24 mouse cellular contexts compared by ENCODE assay signal in the genomic region with DNA sequence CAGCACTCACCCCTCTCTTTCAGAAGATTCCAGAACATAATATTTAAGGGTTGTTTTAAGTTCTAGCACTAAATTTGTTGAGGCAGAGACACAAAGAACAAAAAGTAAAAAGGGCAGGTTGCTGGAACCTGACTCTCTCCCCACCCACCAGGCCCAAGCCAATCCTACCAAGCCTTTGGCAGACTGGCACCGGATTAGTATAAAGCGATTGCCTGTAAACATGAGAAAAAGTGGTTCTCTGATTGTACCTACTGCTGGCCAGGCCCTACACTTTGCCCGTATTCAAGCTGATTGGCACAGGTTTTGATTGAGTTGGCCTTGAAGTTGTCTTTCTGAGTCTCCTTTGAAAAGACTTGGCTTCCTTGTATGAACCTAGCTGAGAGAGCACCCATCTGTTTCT. TPM values are rescaled to one million over a fixed set of nuclear protein-coding genes. Genes with fewer than 3 reads are reported as not detected.
DNase-seq lines count a peak whose midpoint lies in the region; ATAC-seq and TF ChIP-seq lines count a peak whose summit lies in the region.
"Had no signal": no experiment of that assay in that cellular context is flagged by ENCODE, and none has a peak within 500 bp of the region (broad histone marks: within the 10 kb centered on the region; RNA-seq: fewer than 3 reads in every experiment).

No protein-coding gene starts in this region.

- H3K27me3 ChIP-seq in forebrain, embryonic 13.5 days, result peaks cover 21% of the 10 kb centered on the region
- H3K27me3 ChIP-seq in forebrain, embryonic 11.5 days (ENCODE audit: control insufficient read depth, insufficient read depth, low read length), result peaks cover 7% of the 10 kb centered on the region; the same call in 1 of the 2 replicates
- H3K27me3 ChIP-seq in heart, embryonic 11.5 days (ENCODE audit: control insufficient read depth, insufficient read depth, low read length), result peaks cover 23% of the 10 kb centered on the region

- peak; percentile 16; the same call in 1 of the 2 replicates for ATAC-seq in forebrain, embryonic 13.5 days
- no peak for ATAC-seq in forebrain, embryonic 11.5 days (replicated peaks; ENCODE audit: low FRiP score)
- no peak for ATAC-seq in heart, embryonic 11.5 days (replicated peaks; ENCODE audit: insufficient number of reproducible peaks, low FRiP score, low TSS enrichment)
- ATAC-seq: CD4-positive, CD25-positive, alpha-beta regulatory T cell, adult 4 months; intestine, postnatal 0 days had no signal

- no peak overlapping the region for H3K27ac ChIP-seq in forebrain, embryonic 13.5 days
- no peak overlapping the region for H3K27ac ChIP-seq in forebrain, embryonic 11.5 days (ENCODE audit: low read depth, low read length)
- 0 out of 2 replicates have a peak overlapping the region, but pooled peaks have one; percentile 23 for H3K27ac ChIP-seq in layer of hippocampus, adult 2 months
- peak overlapping the region; percentile 74 for H3K27ac ChIP-seq in embryonic fibroblast, embryonic 13.5 days (ENCODE audit: insufficient read depth, low read length)
- H3K27ac ChIP-seq in heart, embryonic 11.5 days (ENCODE audit: low read depth, low read length), result no peak overlapping the region
- H3K27ac ChIP-seq: heart, adult 2 months; hindbrain, embryonic 12.5 days; liver, embryonic 14.5 days; midbrain, embryonic 12.5 days; neural tube, embryonic 15.5 days; stomach, postnatal 0 days had no signal

- no peak for DNase-seq in forebrain, embryonic 11.5 days (ENCODE audit: low spot score)
- no peak for DNase-seq in layer of hippocampus, adult 2 months (ENCODE audit: low spot score in 2 of 2)
- no peak for DNase-seq in layer of hippocampus, postnatal 25 days (ENCODE audit: extremely low spot score in 1 of 2, low spot score in 1 of 2)
- no peak for DNase-seq in left cerebral cortex, adult 9 months (ENCODE audit: low spot score in 2 of 2)
- no peak for DNase-seq in ovary, postnatal 10 days (ENCODE audit: low spot score)
- DNase-seq: adrenal gland, postnatal 25 days; cerebellum, adult 18-20 months; cerebellum, postnatal 25 days; gastrocnemius, postnatal 10 days; heart, adult 2 months; kidney, postnatal 25 days; lung, embryonic 14.5 days; thymus, adult 2 months; thymus, postnatal 4 days had no signal

- WGBS in forebrain, embryonic 13.5 days, result 94% methylated on average over 3 of the region's 3 CpGs
- WGBS in forebrain, embryonic 11.5 days, result 84% methylated on average over 3 of the region's 3 CpGs
- 81% methylated on average over 3 of the region's 3 CpGs for WGBS in heart, embryonic 11.5 days (ENCODE audit: insufficient replicate concordance)

- no peak for TF ChIP-seq CTCF in layer of hippocampus, adult 2 months (conservative IDR thresholded peaks at IDR 0.05)
- TF ChIP-seq CTCF in embryonic fibroblast, embryonic 13.5 days (IDR thresholded peaks at IDR 0.05; ENCODE audit: borderline replicate concordance, insufficient read depth, low read length), result no peak

- H3K4me3 ChIP-seq in forebrain, embryonic 13.5 days, result no peak overlapping the region
- no peak overlapping the region for H3K4me3 ChIP-seq in forebrain, embryonic 11.5 days (ENCODE audit: low read depth, low read length)
- H3K4me3 ChIP-seq in layer of hippocampus, adult 2 months, result no peak overlapping the region
- no peak overlapping the region for H3K4me3 ChIP-seq in embryonic fibroblast, embryonic 13.5 days (ENCODE audit: insufficient read depth, low read length)
- H3K4me3 ChIP-seq in heart, embryonic 11.5 days (ENCODE audit: low read depth, low read length), result no peak overlapping the region
- H3K4me3 ChIP-seq: heart, adult 2 months; hindbrain, embryonic 12.5 days; midbrain, embryonic 12.5 days; neural tube, embryonic 15.5 days had no signal

- no peak overlapping the region for H3K9ac ChIP-seq in forebrain, embryonic 13.5 days
- no peak overlapping the region for H3K9ac ChIP-seq in forebrain, embryonic 11.5 days (ENCODE audit: low read length)
- H3K9ac ChIP-seq in heart, embryonic 11.5 days (ENCODE audit: low read depth, low read length), result no peak overlapping the region
- H3K9ac ChIP-seq: hindbrain, embryonic 12.5 days; liver, embryonic 14.5 days; lung, embryonic 14.5 days; midbrain, embryonic 12.5 days; neural tube, embryonic 15.5 days had no signal

- H3K36me3 ChIP-seq in forebrain, embryonic 13.5 days (ENCODE audit: poor library complexity, severe bottlenecking), result no peaks in the 10 kb centered on the region
- H3K36me3 ChIP-seq in forebrain, embryonic 11.5 days (ENCODE audit: control insufficient read depth, insufficient read depth, low read length), result no peaks in the 10 kb centered on the region; the same call in 1 of the 2 replicates
- no peaks in the 10 kb centered on the region for H3K36me3 ChIP-seq in heart, embryonic 11.5 days (ENCODE audit: control insufficient read depth, insufficient read depth, low read length)
- H3K36me3 ChIP-seq: hindbrain, embryonic 12.5 days; midbrain, embryonic 12.5 days; neural tube, embryonic 15.5 days had no signal

- no peaks in the 10 kb centered on the region for H3K9me3 ChIP-seq in forebrain, embryonic 13.5 days (replicated peaks)
- no peaks in the 10 kb centered on the region for H3K9me3 ChIP-seq in forebrain, embryonic 11.5 days (ENCODE audit: control insufficient read depth, low read length)
- no peaks in the 10 kb centered on the region for H3K9me3 ChIP-seq in heart, embryonic 11.5 days (replicated peaks; ENCODE audit: control insufficient read depth, low read length)
- H3K9me3 ChIP-seq: hindbrain, embryonic 12.5 days; midbrain, embryonic 12.5 days; neural tube, embryonic 15.5 days had no signal

- no peak for TF ChIP-seq POLR2A in embryonic fibroblast, embryonic 13.5 days (IDR thresholded peaks at IDR 0.05; ENCODE audit: low read depth, low read length)

- no peak overlapping the region for H3K4me2 ChIP-seq in forebrain, embryonic 13.5 days
- no peak overlapping the region for H3K4me2 ChIP-seq in forebrain, embryonic 11.5 days (ENCODE audit: low read depth, low read length, severe bottlenecking)
- H3K4me2 ChIP-seq in heart, embryonic 11.5 days, result no peak overlapping the region
- H3K4me2 ChIP-seq: hindbrain, embryonic 12.5 days; lung, embryonic 14.5 days; midbrain, embryonic 12.5 days; neural tube, embryonic 15.5 days had no signal

- peaks cover 21% of the 10 kb centered on the region; the same call in 1 of the 2 replicates for H3K4me1 ChIP-seq in forebrain, embryonic 13.5 days
- H3K4me1 ChIP-seq in forebrain, embryonic 11.5 days (replicated peaks; ENCODE audit: control insufficient read depth, insufficient read depth, low read length), result peaks cover 2% of the 10 kb centered on the region; the same call in 1 of the 2 replicates
- peaks cover 3% of the 10 kb centered on the region; the same call in 1 of the 2 replicates for H3K4me1 ChIP-seq in embryonic fibroblast, embryonic 13.5 days (ENCODE audit: control insufficient read depth, insufficient read depth, low read length)
- H3K4me1 ChIP-seq in heart, embryonic 11.5 days (ENCODE audit: control insufficient read depth, insufficient read depth, low read length), result no peaks in the 10 kb centered on the region

RNA-seq across cellular contexts. Expression of a gene that starts 8.7 kb away (rescaled TPM):
- polyA plus RNA-seq in forebrain, embryonic 13.5 days (2015; fragmentation: Nextera tagmentation; extraction: Ambion mirVana), result 8.6 and 9.1 TPM in 2 replicates
- polyA plus RNA-seq in forebrain, embryonic 11.5 days (2014; fragmentation: Nextera tagmentation; extraction: Ambion mirVana), result 28.5 and 29.0 TPM in 2 replicates
- 1 to 10 TPM; 4.6 to 5.9 TPM for total RNA-seq in layer of hippocampus, adult 2 months (2021)
- total RNA-seq in layer of hippocampus, postnatal 25 days (2021), result 1 to 10 TPM; 5.3 to 6.6 TPM
- polyA plus RNA-seq in embryonic fibroblast, embryonic 13.5 days (2011; ENCODE audit: insufficient read length, low read depth, missing spikeins), result 429 and 537 TPM in 2 replicates
- 9.1 and 9.7 TPM in 2 replicates for polyA plus RNA-seq in heart, embryonic 11.5 days (2014; fragmentation: Nextera tagmentation; extraction: Ambion mirVana)
- polyA plus RNA-seq: CD4-positive, CD25-positive, alpha-beta regulatory T cell, adult 4 months had no signal

Comparison
In these comparisons a context has a peak if more than half of its experiments do, and no peak if none do; other contexts are left out.
1. H3K27ac ChIP-seq: peak in layer of hippocampus, adult 2 months (single experiment) and embryonic fibroblast, embryonic 13.5 days (single experiment); none in forebrain, embryonic 13.5 days (single experiment), forebrain, embryonic 11.5 days (single experiment) and heart, embryonic 11.5 days (single experiment).
2. RNA of a gene that starts 8.7 kb away (polyA plus RNA-seq): 429 to 537 TPM in embryonic fibroblast, embryonic 13.5 days; 28.5 to 29.0 TPM in forebrain, embryonic 11.5 days, 9.1 to 9.7 TPM in heart, embryonic 11.5 days and 8.6 to 9.1 TPM in forebrain, embryonic 13.5 days; every median in the first group is over 10 times any median in the second.